Mouse (Mus musculus): Measurements from ENCODE around the gene Atoh8. TPM values are rescaled to one million over a fixed set of nuclear protein-coding genes. Genes with fewer than 3 reads are reported as not detected.

The Atoh8 gene
- polyA plus RNA-seq, 2 experiments = 0.48 to 0.53 TPM

GRCm38 (mm10) chr6:72217415-72217784, 18.0 kb downstream of the Atoh8 start:
- Histone ChIP-seq H3K9ac (replicated peaks) (no peak overlapping the region), H3K4me3 (ENCODE audit: insufficient read depth in 1 of 2, low read depth in 2 of 2, low read length in 2 of 2) (no peak overlapping the region), H3K27ac (no peak overlapping the region), H3K36me3 (replicated peaks; ENCODE audit: control insufficient read depth, insufficient read depth, low read depth) (no peaks in the 10 kb centered on the region), H3K27me3 (ENCODE audit: control insufficient read depth, insufficient read depth, low read length) (peaks cover 22% of the 10 kb centered on the region), H3K9me3 (ENCODE audit: control insufficient read depth, low read length) (no peaks in the 10 kb centered on the region), H3K4me2 (ENCODE audit: low read depth) (peak overlapping the region; percentile 41; the same call in 1 of the 2 replicates), H3K4me1 (replicated peaks; ENCODE audit: control insufficient read depth in 2 of 2, insufficient read depth in 2 of 2, low read length in 1 of 2) (0 out of 4 replicates have a peak, but pooled peaks cover 0 to 2% of the 10 kb centered on the region in 2 experiments)
- no peak for TF ChIP-seq CTCF (IDR thresholded peaks at IDR 0.05; ENCODE audit: low read depth)
- no peak for TF ChIP-seq EP300 (IDR thresholded peaks at IDR 0.05; ENCODE audit: low read depth)
- 60% methylated on average over 6 of the region's 6 CpGs for WGBS (ENCODE audit: insufficient replicate concordance)
- no peak for ATAC-seq (ENCODE audit: insufficient read depth)
- DNase-seq (ENCODE audit: low read depth in 3 of 3, low spot score in 3 of 3) = no peak

- Histone ChIP-seq H3K36me3 (replicated peaks; ENCODE audit: control insufficient read depth, insufficient read depth, low read depth) (no peaks in the 10 kb centered on the region), H3K4me2 (ENCODE audit: low read depth) (peak overlapping the region; percentile 41; the same call in 1 of the 2 replicates), H3K9ac (replicated peaks) (no peak overlapping the region), H3K4me3 (ENCODE audit: insufficient read depth in 1 of 2, low read depth in 2 of 2, low read length in 2 of 2) (no peak overlapping the region; a peak in 1 of 4 replicates), H3K27me3 (ENCODE audit: control insufficient read depth, insufficient read depth, low read length) (peaks cover 17% of the 10 kb centered on the region), H3K27ac (no peak overlapping the region), H3K4me1 (replicated peaks; ENCODE audit: control insufficient read depth in 2 of 2, insufficient read depth in 2 of 2, low read length in 1 of 2) (0 out of 4 replicates have a peak, but pooled peaks cover 0 to 2% of the 10 kb centered on the region in 2 experiments), H3K9me3 (ENCODE audit: control insufficient read depth, low read length) (no peaks in the 10 kb centered on the region)
- DNase-seq (ENCODE audit: low read depth in 3 of 3, low spot score in 3 of 3) = peak in 2 of 3 experiments; percentile 3 to 24
- TF ChIP-seq EP300 (IDR thresholded peaks at IDR 0.05; ENCODE audit: low read depth) (no peak), CTCF (IDR thresholded peaks at IDR 0.05; ENCODE audit: low read depth) (0 out of 2 replicates have a peak, but pooled peaks have one; percentile 12)
- WGBS (ENCODE audit: insufficient replicate concordance) = 8% methylated on average over 33 of the region's 33 CpGs
- ATAC-seq (ENCODE audit: insufficient read depth) = peak; percentile 55
These were observed 18.5 kb downstream of the Atoh8 start for GRCm38 (mm10) chr6:72216681-72217414.

GRCm38 (mm10) chr6:72215582-72215981, 19.8 kb downstream of the Atoh8 start:
- TF ChIP-seq EP300 (IDR thresholded peaks at IDR 0.05; ENCODE audit: low read depth) = no peak
- TF ChIP-seq CTCF (IDR thresholded peaks at IDR 0.05; ENCODE audit: low read depth) = no peak
- 0 out of 4 replicates have a peak, but pooled peaks cover 0 to 2% of the 10 kb centered on the region in 2 experiments for H3K4me1 ChIP-seq (replicated peaks; ENCODE audit: control insufficient read depth in 2 of 2, insufficient read depth in 2 of 2, low read length in 1 of 2)
- H3K9ac ChIP-seq (replicated peaks) = no peak overlapping the region
- no peak overlapping the region for H3K4me2 ChIP-seq (ENCODE audit: low read depth)
- H3K9me3 ChIP-seq (ENCODE audit: control insufficient read depth, low read length) = no peaks in the 10 kb centered on the region
- no peak overlapping the region for H3K27ac ChIP-seq
- no peak for ATAC-seq (ENCODE audit: insufficient read depth)
- H3K4me3 ChIP-seq (ENCODE audit: insufficient read depth in 1 of 2, low read depth in 2 of 2, low read length in 2 of 2) = no peak overlapping the region
- peaks cover 11% of the 10 kb centered on the region for H3K27me3 ChIP-seq (ENCODE audit: control insufficient read depth, insufficient read depth, low read length)
- 61% methylated on average over 6 of the region's 6 CpGs for WGBS (ENCODE audit: insufficient replicate concordance)
- no peaks in the 10 kb centered on the region for H3K36me3 ChIP-seq (replicated peaks; ENCODE audit: control insufficient read depth, insufficient read depth, low read depth)
- DNase-seq (ENCODE audit: low read depth in 3 of 3, low spot score in 3 of 3) = no peak

GRCm38 (mm10) chr6:72211360-72211759, 24.0 kb downstream of the Atoh8 start:
- no peak for ATAC-seq (ENCODE audit: insufficient read depth)
- DNase-seq (ENCODE audit: low read depth in 3 of 3, low spot score in 3 of 3) = no peak
- no peaks in the 10 kb centered on the region for H3K36me3 ChIP-seq (replicated peaks; ENCODE audit: control insufficient read depth, insufficient read depth, low read depth)
- no peaks in the 10 kb centered on the region for H3K9me3 ChIP-seq (ENCODE audit: control insufficient read depth, low read length)
- WGBS (ENCODE audit: insufficient replicate concordance) = 55% methylated on average over 4 of the region's 4 CpGs
- no peak overlapping the region for H3K27ac ChIP-seq
- H3K9ac ChIP-seq (replicated peaks) = no peak overlapping the region
- TF ChIP-seq CTCF (IDR thresholded peaks at IDR 0.05; ENCODE audit: low read depth) = no peak
- TF ChIP-seq EP300 (IDR thresholded peaks at IDR 0.05; ENCODE audit: low read depth) = no peak
- H3K4me2 ChIP-seq (ENCODE audit: low read depth) = no peak overlapping the region
- no peak overlapping the region for H3K4me3 ChIP-seq (ENCODE audit: insufficient read depth in 1 of 2, low read depth in 2 of 2, low read length in 2 of 2)
- H3K27me3 ChIP-seq (ENCODE audit: control insufficient read depth, insufficient read depth, low read length) = no peaks in the 10 kb centered on the region
- 0 out of 4 replicates have a peak, but pooled peaks cover 0 to 2% of the 10 kb centered on the region in 2 experiments for H3K4me1 ChIP-seq (replicated peaks; ENCODE audit: control insufficient read depth in 2 of 2, insufficient read depth in 2 of 2, low read length in 1 of 2)

GRCm38 (mm10) chr6:72210823-72211222, 24.6 kb downstream of the Atoh8 start:
- no peak overlapping the region for H3K27ac ChIP-seq
- H3K4me3 ChIP-seq (ENCODE audit: insufficient read depth in 1 of 2, low read depth in 2 of 2, low read length in 2 of 2) = no peak overlapping the region
- no peaks in the 10 kb centered on the region for H3K36me3 ChIP-seq (replicated peaks; ENCODE audit: control insufficient read depth, insufficient read depth, low read depth)
- TF ChIP-seq CTCF (IDR thresholded peaks at IDR 0.05; ENCODE audit: low read depth) (no peak), EP300 (IDR thresholded peaks at IDR 0.05; ENCODE audit: low read depth) (no peak)
- no peaks in the 10 kb centered on the region for H3K27me3 ChIP-seq (ENCODE audit: control insufficient read depth, insufficient read depth, low read length)
- DNase-seq (ENCODE audit: low read depth in 3 of 3, low spot score in 3 of 3) (no peak), ATAC-seq (ENCODE audit: insufficient read depth) (no peak)
- no peaks in the 10 kb centered on the region for H3K9me3 ChIP-seq (ENCODE audit: control insufficient read depth, low read length)
- no peak overlapping the region for H3K4me2 ChIP-seq (ENCODE audit: low read depth)
- H3K4me1 ChIP-seq (replicated peaks; ENCODE audit: control insufficient read depth in 2 of 2, insufficient read depth in 2 of 2, low read length in 1 of 2) = 0 out of 4 replicates have a peak, but pooled peaks cover 0 to under 1% of the 10 kb centered on the region in 2 experiments
- H3K9ac ChIP-seq (replicated peaks) = no peak overlapping the region
- WGBS (ENCODE audit: insufficient replicate concordance) = 64% methylated on average over 7 of the region's 7 CpGs

All from liver, embryonic 14.5 days (tissue).